Mouse (Mus musculus) lung, embryonic 16.5 days (tissue): ENCODE results near the gene Nbas. TPM values are rescaled to one million over a fixed set of nuclear protein-coding genes. Genes with fewer than 3 reads are reported as not detected.

ENCODE experiments used
- ATAC-seq: fragments of 200-750 bp; cut with Nextera tagmentation; 2 replicates; pipeline ENCODE4 v1.8.0; 2017; ENCODE audit warnings: low read depth, mild to moderate bottlenecking, moderate library complexity
- H3K27ac ChIP-seq: fragments of 300-500 bp; sonication (generic); 2 replicates; pipeline ENCODE4 v1.5.1; 2014; ENCODE audit warnings: mild to moderate bottlenecking, control low read depth, low read length
- H3K27me3 ChIP-seq: fragments of 300-500 bp; sonication (generic); 2 replicates; pipeline ENCODE4 v1.6.1; 2014; ENCODE audit warnings: low read depth, low read length, mixed read lengths; ENCODE audit not compliant: control insufficient read depth, insufficient read depth
- H3K36me3 ChIP-seq: fragments of 300-500 bp; sonication (generic); 2 replicates; pipeline ENCODE4 v1.6.1; 2014; ENCODE audit warnings: low read length; ENCODE audit not compliant: control insufficient read depth, insufficient read depth
- H3K4me1 ChIP-seq: fragments of 300-500 bp; sonication (generic); replicated peaks from 2 replicates; pipeline ENCODE4 v1.6.1; 2014; ENCODE audit warnings: low read length, mixed read lengths; ENCODE audit not compliant: control insufficient read depth, insufficient read depth
- H3K4me2 ChIP-seq: fragments of 300-500 bp; sonication (generic); 2 replicates; pipeline ENCODE4 v1.6.1; 2014; ENCODE audit warnings: low read depth, low read length, control low read depth
- H3K4me3 ChIP-seq: fragments of 300-500 bp; sonication (generic); 2 replicates; pipeline ENCODE4 v1.5.1; 2014; ENCODE audit warnings: mild to moderate bottlenecking, low read length, control low read depth
- H3K9ac ChIP-seq: fragments of 300-500 bp; sonication (generic); 2 replicates; pipeline ENCODE4 v1.6.1; 2014; ENCODE audit warnings: low read length, control low read depth
- H3K9me3 ChIP-seq: fragments of 300-500 bp; sonication (generic); 2 replicates; pipeline ENCODE4 v1.6.1; 2016; ENCODE audit warnings: low read length; ENCODE audit not compliant: control insufficient read depth
- WGBS: fragments of 180-500 bp; shearing (Covaris S2); extraction: QIAGEN DNeasy Blood & Tissue Kit; methylation state at CpG from one replicate; pipeline ENCODE4 v1.1.7; 2014; 5-methylcytosine and 5-hydroxymethylcytosine counted together
- polyA plus RNA-seq: library from polyadenylated mRNA; unstranded; fragments of >200 nt; fragmentation: Nextera tagmentation; extraction: Ambion mirVana; gene quantifications from 2 replicates; pipeline ENCODE4 v1.2.1, GENCODE M21; 2015

Nbas gene
- polyA plus RNA-seq, 1 experiment from 2014 or later: 12.6 TPM

DNA sequence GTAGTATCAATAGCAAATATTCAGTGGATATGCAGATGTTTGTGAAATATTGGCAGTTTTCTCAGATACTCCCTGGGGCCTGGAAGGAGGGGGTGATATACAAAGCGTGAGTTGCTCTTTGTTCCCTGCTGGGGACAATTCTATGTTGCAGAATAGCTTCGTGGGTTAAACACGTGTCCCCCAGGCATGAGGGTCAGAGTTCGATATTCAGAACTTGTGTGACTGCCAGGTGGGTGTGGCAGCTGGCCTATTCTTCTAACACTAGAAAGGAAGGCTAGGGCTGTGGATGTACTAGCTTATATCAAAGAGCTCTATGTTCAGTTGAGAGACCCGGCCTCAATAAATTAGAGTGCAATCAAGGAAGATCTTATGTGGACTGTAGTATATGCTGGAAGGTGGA is 274.9 kb downstream of the Nbas start:
- no peaks in the 10 kb centered on the region for H3K4me1 ChIP-seq
- 84% methylated on average over 5 of the region's 5 CpGs for WGBS
- no peak overlapping the region for H3K4me3 ChIP-seq
- no peaks in the 10 kb centered on the region for H3K36me3 ChIP-seq
- no peak overlapping the region for H3K27ac ChIP-seq
- no peak overlapping the region for H3K4me2 ChIP-seq
- no peak overlapping the region for H3K9ac ChIP-seq
- ATAC-seq: no peak
- H3K9me3 ChIP-seq: no peaks in the 10 kb centered on the region
- no peaks in the 10 kb centered on the region for H3K27me3 ChIP-seq

DNA sequence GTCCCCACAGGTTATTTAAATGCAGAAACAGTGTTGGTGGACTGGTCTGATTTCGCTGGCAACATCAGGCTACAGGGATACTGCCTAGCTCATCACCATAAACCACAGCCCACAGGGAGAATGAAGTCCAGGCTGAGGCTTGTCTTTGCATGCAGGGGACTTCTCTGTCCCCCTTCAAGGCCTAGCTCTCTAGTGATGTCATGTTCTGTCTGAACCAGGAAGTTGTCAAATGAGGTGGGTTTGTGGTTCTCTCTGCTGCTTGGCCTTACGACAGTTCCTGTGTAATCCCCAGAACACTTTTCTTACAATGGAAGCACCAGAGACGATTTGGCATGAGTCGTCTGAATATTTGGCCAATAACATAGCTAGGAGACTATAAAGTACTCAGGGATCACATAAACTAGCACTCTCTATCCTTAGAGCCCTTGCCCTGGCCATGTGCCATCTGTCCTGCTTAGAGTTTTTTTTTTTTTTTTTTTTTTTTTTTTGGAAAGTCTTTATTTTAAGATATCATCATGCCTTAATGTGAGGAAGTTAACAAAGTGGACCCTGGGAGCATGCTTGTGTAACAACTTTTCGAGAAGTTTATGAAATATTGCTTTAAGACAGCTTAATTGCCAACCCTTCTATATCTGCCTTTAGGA is 294.8 kb downstream of the Nbas start:
- H3K9ac ChIP-seq: no peak overlapping the region
- no peak overlapping the region for H3K4me3 ChIP-seq
- H3K4me1 ChIP-seq: no peaks in the 10 kb centered on the region
- H3K27ac ChIP-seq: no peak overlapping the region
- 72% methylated on average over 5 of the region's 5 CpGs for WGBS
- no peaks in the 10 kb centered on the region for H3K9me3 ChIP-seq
- H3K36me3 ChIP-seq: no peaks in the 10 kb centered on the region
- no peak overlapping the region for H3K4me2 ChIP-seq
- no peaks in the 10 kb centered on the region for H3K27me3 ChIP-seq
- no peak for ATAC-seq

DNA sequence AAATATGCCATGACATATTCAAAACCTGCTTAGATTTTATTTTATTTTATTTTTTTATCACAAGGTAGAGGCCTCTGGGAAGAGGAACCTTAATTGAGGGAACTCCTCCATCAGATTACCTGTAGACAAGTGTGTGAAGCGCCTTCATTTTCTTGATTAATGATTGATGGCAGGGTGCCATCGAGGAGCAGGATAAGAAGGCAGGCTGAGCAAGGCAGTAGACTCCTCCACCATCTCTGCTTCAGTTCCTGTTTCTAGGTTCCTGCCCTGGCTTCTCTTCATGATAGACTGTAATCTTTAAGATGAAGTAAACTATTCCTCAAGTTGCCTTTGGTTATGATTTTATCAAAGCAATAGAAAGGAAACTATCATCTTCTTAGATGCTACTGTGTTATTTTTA is 295.4 kb downstream of the Nbas start:
- Histone ChIP-seq H3K4me3 (no peak overlapping the region), H3K9ac (no peak overlapping the region), H3K4me2 (no peak overlapping the region), H3K36me3 (no peaks in the 10 kb centered on the region), H3K27ac (no peak overlapping the region), H3K27me3 (no peaks in the 10 kb centered on the region), H3K4me1 (no peaks in the 10 kb centered on the region), H3K9me3 (no peaks in the 10 kb centered on the region)
- no peak for ATAC-seq
- WGBS: 67% methylated on average over 2 of the region's 2 CpGs

DNA sequence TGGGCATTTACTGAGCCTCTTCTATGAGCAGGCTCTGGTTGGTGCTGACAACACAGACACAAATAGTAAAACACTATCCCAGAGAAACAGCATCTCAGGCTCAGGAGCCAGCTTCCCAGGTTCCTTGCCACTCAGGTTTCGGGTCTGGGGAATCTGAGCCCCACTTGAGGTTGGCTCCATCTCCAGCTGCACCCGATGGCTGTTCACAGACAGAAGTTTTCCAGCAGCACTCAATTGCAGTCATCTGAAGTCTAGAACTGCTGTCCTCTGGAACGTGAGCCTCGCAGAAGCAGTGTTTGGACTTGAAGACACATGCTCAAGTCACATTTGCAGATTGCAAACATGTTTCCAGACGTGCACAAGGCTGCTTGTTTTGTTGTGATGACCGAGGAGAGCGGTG is 297.5 kb downstream of the Nbas start:
- H3K4me2 ChIP-seq: no peak overlapping the region
- H3K9me3 ChIP-seq: no peaks in the 10 kb centered on the region
- H3K4me3 ChIP-seq: no peak overlapping the region
- H3K27me3 ChIP-seq: no peaks in the 10 kb centered on the region
- no peak overlapping the region for H3K9ac ChIP-seq
- whole genome bisulfite sequencing: 59% methylated on average over 7 of the region's 7 CpGs
- no peaks in the 10 kb centered on the region for H3K4me1 ChIP-seq
- ATAC-seq: no peak
- H3K27ac ChIP-seq: no peak overlapping the region
- no peaks in the 10 kb centered on the region for H3K36me3 ChIP-seq

DNA sequence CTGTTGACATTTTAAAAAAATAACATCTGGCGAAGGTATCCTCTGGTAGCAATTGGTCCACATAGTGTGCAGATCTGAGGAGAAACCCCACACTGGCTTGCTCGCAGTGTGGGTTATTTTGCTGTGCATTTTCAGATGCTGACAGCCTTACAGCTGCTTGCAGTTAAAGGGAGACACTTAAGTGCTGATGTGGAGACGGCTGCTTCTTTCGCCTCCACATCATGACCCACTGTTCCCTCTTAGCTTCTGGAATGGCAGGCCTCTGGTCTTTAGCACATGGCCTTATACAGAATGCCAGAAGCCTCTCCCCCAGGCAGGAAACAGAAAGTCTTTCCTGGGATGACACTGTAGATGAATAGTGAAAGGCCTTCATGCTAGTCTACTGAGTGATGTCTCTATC is 306.2 kb downstream of the Nbas start:
- Histone ChIP-seq H3K4me1 (no peaks in the 10 kb centered on the region), H3K9me3 (no peaks in the 10 kb centered on the region), H3K36me3 (no peaks in the 10 kb centered on the region), H3K4me3 (no peak overlapping the region), H3K4me2 (no peak overlapping the region), H3K27ac (no peak overlapping the region), H3K9ac (no peak overlapping the region), H3K27me3 (no peaks in the 10 kb centered on the region)
- no peak for ATAC-seq
- WGBS: 85% methylated on average over 4 of the region's 4 CpGs

DNA sequence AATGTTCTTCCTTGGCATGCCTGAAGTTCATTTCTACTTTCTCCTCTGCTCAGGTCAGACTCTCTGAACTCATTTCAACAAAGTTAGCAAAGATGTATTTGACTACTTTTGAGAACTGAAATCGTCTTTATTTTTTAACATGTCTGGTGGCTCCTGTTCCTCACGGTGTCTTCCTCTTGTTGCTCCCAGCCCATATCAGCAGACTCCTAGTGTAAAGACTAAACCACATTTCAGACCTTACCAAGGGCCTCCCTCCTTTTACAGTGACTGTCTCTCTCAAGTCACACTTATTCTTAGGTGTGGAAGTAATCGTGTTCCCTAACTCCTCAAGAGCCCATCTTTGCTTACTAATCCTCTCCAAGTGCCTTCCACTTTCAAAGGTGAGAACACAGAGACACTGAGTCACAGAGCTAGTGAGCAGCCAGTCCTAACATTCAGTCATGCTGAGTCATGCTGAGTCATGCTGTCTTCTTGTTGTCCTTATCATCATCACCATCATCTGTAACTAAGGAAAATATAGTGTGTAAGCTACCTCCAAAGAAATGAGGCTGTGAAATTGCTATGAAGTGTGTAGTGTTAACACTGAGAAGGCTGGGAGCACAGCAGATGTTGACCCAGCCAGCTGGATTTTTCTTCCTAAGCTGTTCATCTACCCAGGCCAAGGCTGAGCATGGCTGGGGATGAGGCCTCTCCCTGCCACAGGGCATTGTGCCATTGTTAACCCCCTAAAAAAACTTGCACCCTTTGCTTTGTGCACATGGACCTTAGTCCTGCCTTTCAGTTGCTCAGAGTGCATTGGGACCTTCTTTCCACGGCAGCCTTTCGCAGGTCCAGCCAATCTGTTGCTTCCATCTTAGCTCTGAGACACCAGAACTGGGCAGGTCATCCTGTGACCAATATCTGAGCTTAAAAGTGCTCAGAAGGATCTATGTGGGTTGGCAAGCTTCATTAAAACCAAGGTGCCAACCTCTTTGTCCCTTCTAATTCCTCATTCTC is 307.0 kb downstream of the Nbas start:
- WGBS: 83% methylated on average over 5 of the region's 5 CpGs
- H3K4me3 ChIP-seq: no peak overlapping the region

DNA sequence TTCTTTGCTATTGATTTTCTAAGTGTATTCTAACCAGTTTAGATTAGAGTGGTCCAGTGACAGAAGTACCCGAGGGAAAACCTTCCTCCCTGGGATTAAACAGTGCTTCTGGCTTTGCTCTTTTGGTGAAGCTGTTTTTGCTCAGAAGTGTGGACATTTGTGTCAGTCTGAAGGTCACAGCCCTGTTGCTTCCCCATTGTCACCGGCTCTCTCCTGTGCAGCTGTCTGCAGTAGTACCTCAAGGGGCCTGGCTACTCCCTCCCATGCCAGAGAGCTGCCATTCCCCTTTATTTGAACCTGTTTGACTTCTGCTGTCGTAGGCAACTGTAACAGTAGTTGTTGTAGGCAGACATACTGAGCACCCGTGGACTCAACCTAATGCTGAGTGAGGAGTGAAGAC is 307.8 kb downstream of the Nbas start:
- no peak for ATAC-seq
- 44% methylated on average over 4 of the region's 4 CpGs for WGBS

More for the DNA sequence above, 307.0 kb downstream of the Nbas start:
- H3K27ac ChIP-seq: no peak overlapping the region
- H3K9me3 ChIP-seq: no peaks in the 10 kb centered on the region
- 0 out of 2 replicates have a peak, but pooled peaks cover under 1% of the 10 kb centered on the region for H3K36me3 ChIP-seq
- ATAC-seq: no peak
- no peaks in the 10 kb centered on the region for H3K4me1 ChIP-seq
- H3K27me3 ChIP-seq: no peaks in the 10 kb centered on the region
- no peak overlapping the region for H3K4me2 ChIP-seq
- H3K9ac ChIP-seq: no peak overlapping the region

DNA sequence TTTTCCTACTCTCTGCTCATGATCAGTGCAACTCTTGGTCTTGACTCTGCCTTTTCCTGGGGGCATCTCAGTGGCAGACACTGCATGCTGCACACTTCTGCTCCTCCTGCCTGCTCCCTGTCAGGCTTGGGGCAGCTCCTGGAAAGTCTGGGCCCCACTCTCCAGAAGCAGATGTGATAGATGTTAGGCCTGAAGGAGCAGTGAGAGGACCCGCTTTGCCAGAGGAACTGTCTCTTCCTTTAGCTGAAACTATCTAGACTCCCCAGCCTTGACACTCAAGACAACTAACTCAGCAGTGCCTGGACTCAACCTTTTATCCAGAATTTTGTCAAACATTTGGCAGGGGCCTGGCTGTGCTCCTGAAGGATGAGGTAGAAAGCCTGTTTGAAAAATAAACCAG is 311.9 kb downstream of the Nbas start:
- ATAC-seq: no peak
- Histone ChIP-seq H3K4me3 (no peak overlapping the region), H3K27ac (no peak overlapping the region), H3K4me1 (no peaks in the 10 kb centered on the region), H3K9me3 (no peaks in the 10 kb centered on the region), H3K4me2 (no peak overlapping the region), H3K36me3 (0 out of 2 replicates have a peak, but pooled peaks cover 2% of the 10 kb centered on the region), H3K9ac (no peak overlapping the region), H3K27me3 (no peaks in the 10 kb centered on the region)
- 75% methylated on average over 1 of the region's 1 CpGs for WGBS

More for the DNA sequence above, 307.8 kb downstream of the Nbas start:
- no peak overlapping the region for H3K4me3 ChIP-seq
- no peak overlapping the region for H3K27ac ChIP-seq
- no peaks in the 10 kb centered on the region for H3K9me3 ChIP-seq
- no peak overlapping the region for H3K4me2 ChIP-seq
- H3K9ac ChIP-seq: no peak overlapping the region
- no peaks in the 10 kb centered on the region for H3K4me1 ChIP-seq
- no peaks in the 10 kb centered on the region for H3K27me3 ChIP-seq
- H3K36me3 ChIP-seq: 0 out of 2 replicates have a peak, but pooled peaks cover 2% of the 10 kb centered on the region

DNA sequence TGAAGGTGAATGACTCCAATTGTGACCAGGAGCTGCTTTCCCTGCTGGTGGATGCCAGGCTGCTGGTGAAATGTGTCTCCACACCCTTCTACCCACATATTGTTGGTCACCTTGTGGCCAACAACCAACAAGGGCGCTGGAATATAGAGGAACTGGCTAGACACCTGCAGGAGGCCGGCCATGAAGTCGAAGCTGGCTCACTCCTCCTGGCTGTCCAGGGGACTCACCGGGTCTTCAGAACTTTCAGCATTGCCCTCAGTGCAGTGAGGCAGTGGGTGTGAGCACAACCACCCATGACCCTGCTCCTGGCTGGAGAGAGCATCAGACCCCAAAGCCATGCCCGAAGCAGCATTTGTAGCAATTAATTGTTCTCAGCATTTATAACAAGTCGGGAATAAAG is 314.5 kb downstream of the Nbas start:
- Histone ChIP-seq H3K4me2 (no peak overlapping the region), H3K27me3 (no peaks in the 10 kb centered on the region), H3K27ac (no peak overlapping the region), H3K9me3 (no peaks in the 10 kb centered on the region), H3K4me3 (no peak overlapping the region), H3K4me1 (no peaks in the 10 kb centered on the region), H3K9ac (no peak overlapping the region), H3K36me3 (0 out of 2 replicates have a peak, but pooled peaks cover 2% of the 10 kb centered on the region)
- ATAC-seq: no peak
- WGBS: 90% methylated on average over 6 of the region's 6 CpGs
